Mouse (Mus musculus): ENCODE results near the gene Kcnip1. TPM values are rescaled to one million over a fixed set of nuclear protein-coding genes. Genes with fewer than 3 reads are reported as not detected.

Kcnip1 gene
- polyA plus RNA-seq, 1 experiment from 2014 or later, result 112 TPM

DNA sequence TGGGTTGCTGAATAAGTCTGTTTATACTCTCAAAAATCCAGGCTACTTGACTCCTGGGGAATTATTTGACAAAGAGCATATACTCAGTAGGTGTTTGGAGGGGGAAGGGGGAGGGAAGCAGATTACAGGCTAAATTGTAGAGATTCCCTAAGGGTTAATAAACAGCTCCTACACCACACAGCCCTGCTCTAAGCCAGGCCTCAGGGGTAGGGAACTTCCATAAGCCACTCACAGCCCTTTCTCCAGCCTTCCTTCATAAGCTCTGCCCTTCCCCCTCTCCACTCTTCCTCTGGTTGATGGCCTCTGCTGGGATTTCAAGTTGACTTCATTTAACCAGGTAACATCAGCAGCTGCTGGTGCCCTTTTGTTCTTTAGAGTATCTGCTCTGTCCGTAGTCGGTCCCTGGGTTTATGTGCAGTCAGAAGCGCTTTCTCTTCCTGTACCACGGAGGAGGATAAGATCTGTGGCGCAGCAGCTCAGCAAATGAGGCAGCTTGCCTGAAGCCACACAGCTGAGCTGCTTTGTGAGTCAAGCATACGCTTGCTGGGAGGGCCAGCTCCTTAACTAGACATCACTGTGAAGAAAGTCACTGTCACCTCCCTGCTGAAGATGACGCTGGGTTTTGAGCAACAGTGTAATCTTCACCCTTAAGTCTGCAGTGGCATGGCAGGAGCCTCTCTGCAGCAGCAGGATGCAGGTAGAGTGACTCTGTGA lies 54.2 kb downstream of the Kcnip1 start:
- Histone ChIP-seq H3K27me3 (ENCODE audit: control insufficient read depth, insufficient read depth, low read depth, low read length) (no peaks in the 10 kb centered on the region), H3K9ac (ENCODE audit: low read depth, low read length) (no peak overlapping the region; the same call in 1 of the 2 replicates), H3K27ac (ENCODE audit: low read length) (no peak overlapping the region), H3K4me3 (ENCODE audit: low read depth, low read length) (no peak overlapping the region), H3K4me2 (ENCODE audit: low read length) (no peak overlapping the region), H3K36me3 (ENCODE audit: control insufficient read depth, insufficient read depth, low read length) (no peaks in the 10 kb centered on the region), H3K4me1 (ENCODE audit: control insufficient read depth, insufficient read depth, low read length) (no peaks in the 10 kb centered on the region), H3K9me3 (replicated peaks; ENCODE audit: control insufficient read depth, low read length, poor library complexity, severe bottlenecking) (no peaks in the 10 kb centered on the region)
- WGBS, result 40% methylated on average over 7 of the region's 7 CpGs
- ATAC-seq, result peak; percentile 14; the same call in 1 of the 2 replicates

DNA sequence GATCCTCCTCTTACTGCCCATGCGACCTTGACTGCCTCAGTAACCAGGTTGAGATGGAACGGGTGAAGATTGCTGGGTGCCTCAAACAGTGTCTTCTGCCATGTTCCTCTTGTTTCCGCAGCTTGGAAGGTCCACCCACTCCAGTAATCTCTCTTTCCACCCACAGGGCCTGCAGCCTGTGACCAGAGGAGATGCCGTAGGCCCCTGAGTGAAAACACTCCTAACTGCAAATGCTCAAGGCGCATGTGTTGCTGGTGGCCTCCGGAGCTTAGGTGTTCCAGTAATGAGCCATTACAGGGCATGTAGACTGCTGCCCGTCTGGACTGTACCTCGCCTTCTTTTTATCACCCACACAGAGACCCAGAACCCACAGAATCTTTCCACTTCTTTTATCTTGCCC lies 55.3 kb downstream of the Kcnip1 start:
- H3K9ac ChIP-seq (ENCODE audit: low read depth, low read length), result no peak overlapping the region
- no peaks in the 10 kb centered on the region for H3K9me3 ChIP-seq (replicated peaks; ENCODE audit: control insufficient read depth, low read length, poor library complexity, severe bottlenecking)
- no peak overlapping the region for H3K4me2 ChIP-seq (ENCODE audit: low read length)
- no peaks in the 10 kb centered on the region for H3K27me3 ChIP-seq (ENCODE audit: control insufficient read depth, insufficient read depth, low read depth, low read length)
- H3K4me3 ChIP-seq (ENCODE audit: low read depth, low read length), result no peak overlapping the region
- WGBS, result 92% methylated on average over 8 of the region's 8 CpGs
- H3K36me3 ChIP-seq (ENCODE audit: control insufficient read depth, insufficient read depth, low read length), result no peaks in the 10 kb centered on the region
- ATAC-seq, result no peak
- H3K27ac ChIP-seq (ENCODE audit: low read length), result no peak overlapping the region
- H3K4me1 ChIP-seq (ENCODE audit: control insufficient read depth, insufficient read depth, low read length), result no peaks in the 10 kb centered on the region

DNA sequence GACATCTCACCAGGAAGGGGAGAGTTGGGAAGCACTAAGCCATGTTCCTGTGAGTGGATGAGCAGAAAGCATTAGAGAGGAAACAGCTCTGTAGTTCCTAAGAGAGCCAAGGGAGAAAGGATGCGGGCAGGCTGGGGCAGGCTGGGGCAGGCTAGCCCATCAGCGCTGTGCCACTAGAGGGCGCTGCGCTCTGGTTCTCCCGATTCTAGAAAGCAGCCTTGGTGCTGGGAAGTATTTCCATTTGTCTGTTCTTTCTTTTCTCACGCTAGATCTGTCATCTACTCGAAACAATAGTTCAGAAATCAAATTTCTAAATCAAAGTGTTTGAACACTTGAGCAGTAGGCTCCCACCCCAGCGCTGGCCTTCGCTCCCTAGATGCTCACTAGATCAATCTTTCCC lies 58.7 kb downstream of the Kcnip1 start:
- ATAC-seq, result no peak
- WGBS, result 63% methylated on average over 9 of the region's 9 CpGs
- Histone ChIP-seq H3K4me3 (ENCODE audit: low read depth, low read length) (no peak overlapping the region), H3K9ac (ENCODE audit: low read depth, low read length) (no peak overlapping the region), H3K9me3 (replicated peaks; ENCODE audit: control insufficient read depth, low read length, poor library complexity, severe bottlenecking) (no peaks in the 10 kb centered on the region), H3K27me3 (ENCODE audit: control insufficient read depth, insufficient read depth, low read depth, low read length) (no peaks in the 10 kb centered on the region), H3K27ac (ENCODE audit: low read length) (no peak overlapping the region), H3K36me3 (ENCODE audit: control insufficient read depth, insufficient read depth, low read length) (no peaks in the 10 kb centered on the region), H3K4me1 (ENCODE audit: control insufficient read depth, insufficient read depth, low read length) (no peaks in the 10 kb centered on the region), H3K4me2 (ENCODE audit: low read length) (no peak overlapping the region)

DNA sequence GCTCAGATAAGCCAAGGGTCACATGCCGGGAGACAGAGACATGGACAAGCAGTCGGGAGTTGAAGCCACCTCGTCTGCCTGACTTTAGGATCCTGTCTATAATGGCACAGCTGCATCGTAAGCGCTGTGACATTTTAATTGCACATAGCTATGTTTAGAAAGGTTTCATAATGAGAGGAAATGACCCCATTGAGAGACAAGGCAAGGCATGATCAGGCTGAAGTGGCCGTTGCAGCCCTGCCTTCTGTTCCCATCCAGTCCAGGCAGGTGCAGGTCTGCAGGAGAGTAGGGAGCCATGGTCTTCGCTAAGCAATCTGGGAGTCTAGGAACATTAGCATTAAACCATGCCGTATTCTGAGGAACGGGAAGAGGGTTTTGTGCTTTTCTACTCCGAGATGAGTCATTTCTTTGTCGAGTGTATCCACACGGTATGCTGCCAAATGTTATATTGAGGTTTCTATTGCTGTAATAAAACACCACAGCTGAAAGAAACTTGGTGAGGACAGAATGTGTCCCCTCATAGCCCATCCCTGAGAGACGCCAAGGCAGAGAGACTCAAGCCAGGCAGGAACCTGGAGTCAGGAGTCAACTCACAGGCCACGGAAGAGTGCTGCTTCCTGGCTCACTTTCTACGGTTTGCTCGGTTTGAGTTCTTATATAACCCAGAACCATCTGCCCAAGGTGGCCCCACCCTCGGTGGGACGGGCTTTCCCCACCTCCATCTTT lies 60.4 kb downstream of the Kcnip1 start:
- Histone ChIP-seq H3K27ac (ENCODE audit: low read length) (no peak overlapping the region), H3K36me3 (ENCODE audit: control insufficient read depth, insufficient read depth, low read length) (no peaks in the 10 kb centered on the region), H3K4me1 (ENCODE audit: control insufficient read depth, insufficient read depth, low read length) (no peaks in the 10 kb centered on the region), H3K9me3 (replicated peaks; ENCODE audit: control insufficient read depth, low read length, poor library complexity, severe bottlenecking) (no peaks in the 10 kb centered on the region), H3K4me3 (ENCODE audit: low read depth, low read length) (no peak overlapping the region), H3K27me3 (ENCODE audit: control insufficient read depth, insufficient read depth, low read depth, low read length) (no peaks in the 10 kb centered on the region), H3K9ac (ENCODE audit: low read depth, low read length) (no peak overlapping the region), H3K4me2 (ENCODE audit: low read length) (no peak overlapping the region)
- 73% methylated on average over 18 of the region's 18 CpGs for WGBS
- ATAC-seq, result no peak

DNA sequence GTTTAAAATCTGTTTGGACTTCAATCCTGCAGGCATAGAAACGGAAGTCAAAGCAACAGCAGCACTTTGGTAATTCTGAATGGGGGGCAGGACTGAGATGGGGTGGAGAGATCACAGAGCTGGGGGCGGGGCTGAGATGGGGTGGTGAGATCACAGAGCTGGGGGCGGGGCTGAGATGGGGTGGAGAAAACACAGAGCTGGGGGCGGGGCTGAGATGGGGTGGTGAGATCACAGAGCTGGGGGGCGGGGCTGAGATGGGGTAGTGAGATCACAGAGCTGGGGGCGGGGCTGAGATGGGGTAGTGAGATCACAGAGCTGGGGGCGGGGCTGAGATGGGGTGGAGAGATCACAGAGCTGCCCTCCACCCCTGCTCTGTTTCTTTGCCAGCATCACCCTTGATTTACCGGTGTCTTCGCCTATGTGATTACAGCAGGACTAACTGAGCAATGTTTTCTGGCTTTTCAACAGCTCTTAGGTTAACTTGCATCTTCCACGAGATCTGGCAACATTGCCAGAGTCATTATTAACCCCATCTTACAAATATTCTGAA lies 61.0 kb downstream of the Kcnip1 start:
- no peak overlapping the region for H3K27ac ChIP-seq (ENCODE audit: low read length)
- H3K4me2 ChIP-seq (ENCODE audit: low read length), result no peak overlapping the region
- 14% methylated on average over 8 of the region's 10 CpGs for WGBS
- H3K27me3 ChIP-seq (ENCODE audit: control insufficient read depth, insufficient read depth, low read depth, low read length), result no peaks in the 10 kb centered on the region
- no peaks in the 10 kb centered on the region for H3K4me1 ChIP-seq (ENCODE audit: control insufficient read depth, insufficient read depth, low read length)
- ATAC-seq, result no peak
- H3K9ac ChIP-seq (ENCODE audit: low read depth, low read length), result no peak overlapping the region
- H3K9me3 ChIP-seq (replicated peaks; ENCODE audit: control insufficient read depth, low read length, poor library complexity, severe bottlenecking), result no peaks in the 10 kb centered on the region
- no peaks in the 10 kb centered on the region for H3K36me3 ChIP-seq (ENCODE audit: control insufficient read depth, insufficient read depth, low read length)
- H3K4me3 ChIP-seq (ENCODE audit: low read depth, low read length), result no peak overlapping the region

DNA sequence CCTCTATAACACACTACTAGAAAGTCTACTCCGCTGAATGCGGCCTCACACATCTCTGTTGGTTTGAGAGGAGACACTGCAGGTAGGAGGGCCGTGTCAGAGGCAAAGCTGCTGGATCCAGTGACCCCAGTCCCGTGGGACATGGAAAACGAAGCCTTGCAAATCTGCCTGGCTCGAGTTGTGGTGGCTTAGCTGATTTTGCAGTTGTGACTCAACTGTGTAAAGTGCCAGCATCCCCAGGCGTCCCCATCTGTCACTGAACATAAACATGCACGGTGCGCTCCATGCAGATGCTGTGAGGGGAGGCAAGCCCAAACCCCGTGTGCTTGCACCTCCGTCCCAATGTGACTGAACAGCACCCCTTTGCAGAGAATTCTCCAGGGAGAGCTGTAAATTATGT lies 63.5 kb downstream of the Kcnip1 start:
- H3K27ac ChIP-seq (ENCODE audit: low read length), result no peak overlapping the region
- no peak for ATAC-seq
- H3K27me3 ChIP-seq (ENCODE audit: control insufficient read depth, insufficient read depth, low read depth, low read length), result no peaks in the 10 kb centered on the region
- no peaks in the 10 kb centered on the region for H3K36me3 ChIP-seq (ENCODE audit: control insufficient read depth, insufficient read depth, low read length)
- no peaks in the 10 kb centered on the region for H3K4me1 ChIP-seq (ENCODE audit: control insufficient read depth, insufficient read depth, low read length)
- H3K4me2 ChIP-seq (ENCODE audit: low read length), result no peak overlapping the region
- H3K4me3 ChIP-seq (ENCODE audit: low read depth, low read length), result no peak overlapping the region
- 60% methylated on average over 11 of the region's 11 CpGs for WGBS
- no peaks in the 10 kb centered on the region for H3K9me3 ChIP-seq (replicated peaks; ENCODE audit: control insufficient read depth, low read length, poor library complexity, severe bottlenecking)
- no peak overlapping the region for H3K9ac ChIP-seq (ENCODE audit: low read depth, low read length)

DNA sequence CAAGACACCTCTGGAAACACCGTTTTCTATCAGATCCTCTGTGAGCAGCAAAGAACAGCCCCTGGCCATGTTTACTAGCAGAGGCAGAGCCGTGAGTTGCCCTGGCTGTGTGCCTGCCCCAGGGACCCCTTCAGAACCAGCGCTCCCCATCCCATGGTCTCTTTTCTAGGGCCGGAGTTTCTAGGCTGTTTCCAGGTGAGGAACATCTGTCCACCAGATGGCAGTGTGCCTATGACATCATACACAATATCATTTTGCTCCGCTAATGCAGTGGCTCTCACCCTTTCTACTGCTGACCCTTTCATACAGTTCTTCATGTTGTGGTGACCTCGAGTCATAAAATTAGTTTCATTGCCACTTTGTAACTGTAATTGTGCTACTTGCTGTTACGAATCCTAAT lies 64.3 kb downstream of the Kcnip1 start:
- Histone ChIP-seq H3K36me3 (ENCODE audit: control insufficient read depth, insufficient read depth, low read length) (no peaks in the 10 kb centered on the region), H3K4me3 (ENCODE audit: low read depth, low read length) (no peak overlapping the region), H3K4me1 (ENCODE audit: control insufficient read depth, insufficient read depth, low read length) (no peaks in the 10 kb centered on the region), H3K9ac (ENCODE audit: low read depth, low read length) (no peak overlapping the region), H3K4me2 (ENCODE audit: low read length) (no peak overlapping the region), H3K9me3 (replicated peaks; ENCODE audit: control insufficient read depth, low read length, poor library complexity, severe bottlenecking) (no peaks in the 10 kb centered on the region), H3K27me3 (ENCODE audit: control insufficient read depth, insufficient read depth, low read depth, low read length) (no peaks in the 10 kb centered on the region), H3K27ac (ENCODE audit: low read length) (no peak overlapping the region)
- 44% methylated on average over 7 of the region's 7 CpGs for WGBS
- ATAC-seq, result peak; percentile 59

DNA sequence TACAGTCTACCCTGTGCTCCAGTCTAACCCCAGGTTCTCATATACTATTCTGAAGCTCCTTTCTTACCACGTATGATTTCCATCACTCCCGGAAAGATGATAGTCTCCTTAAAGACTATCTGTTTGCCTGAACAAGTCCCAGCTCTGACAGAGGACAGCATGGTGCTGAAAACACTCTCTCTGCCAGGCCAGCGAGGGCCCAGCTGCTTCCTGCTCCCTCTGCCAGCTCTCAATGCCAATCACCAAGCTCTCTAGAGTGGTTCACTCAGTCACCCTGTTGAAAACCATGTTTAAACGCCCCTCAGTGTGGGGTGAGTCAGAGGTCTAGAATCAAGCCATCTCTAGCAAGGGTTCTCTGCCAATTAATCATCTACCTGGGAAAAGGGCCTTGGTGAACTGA lies 65.1 kb downstream of the Kcnip1 start:
- H3K27ac ChIP-seq (ENCODE audit: low read length), result no peak overlapping the region
- H3K9ac ChIP-seq (ENCODE audit: low read depth, low read length), result no peak overlapping the region
- no peaks in the 10 kb centered on the region for H3K36me3 ChIP-seq (ENCODE audit: control insufficient read depth, insufficient read depth, low read length)
- no peak overlapping the region for H3K4me2 ChIP-seq (ENCODE audit: low read length)
- ATAC-seq, result no peak
- H3K4me1 ChIP-seq (ENCODE audit: control insufficient read depth, insufficient read depth, low read length), result no peaks in the 10 kb centered on the region
- 67% methylated on average over 4 of the region's 4 CpGs for WGBS
- H3K4me3 ChIP-seq (ENCODE audit: low read depth, low read length), result no peak overlapping the region
- H3K27me3 ChIP-seq (ENCODE audit: control insufficient read depth, insufficient read depth, low read depth, low read length), result no peaks in the 10 kb centered on the region
- H3K9me3 ChIP-seq (replicated peaks; ENCODE audit: control insufficient read depth, low read length, poor library complexity, severe bottlenecking), result no peaks in the 10 kb centered on the region

DNA sequence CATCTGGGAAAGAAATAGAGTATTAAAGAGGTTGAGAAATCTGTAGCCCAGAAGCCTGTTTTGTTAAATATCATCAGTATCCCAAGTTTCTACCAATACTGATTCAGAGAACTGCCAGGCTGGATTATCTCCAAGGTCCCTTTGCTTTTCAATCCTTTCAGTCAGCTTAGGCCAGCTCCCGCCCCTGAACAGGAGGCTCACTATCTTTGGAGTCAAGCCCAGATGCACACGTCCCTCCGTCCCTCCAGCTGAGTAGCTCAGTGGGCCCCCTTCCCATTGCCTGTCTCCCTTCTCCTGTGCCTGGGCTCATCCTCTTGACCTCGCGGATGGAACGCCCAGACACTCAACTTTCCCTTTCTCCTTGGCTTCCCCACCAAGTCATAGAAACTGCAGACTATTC lies 65.6 kb downstream of the Kcnip1 start:
- no peak overlapping the region for H3K4me2 ChIP-seq (ENCODE audit: low read length)
- no peak overlapping the region for H3K27ac ChIP-seq (ENCODE audit: low read length)
- H3K36me3 ChIP-seq (ENCODE audit: control insufficient read depth, insufficient read depth, low read length), result no peaks in the 10 kb centered on the region
- no peak overlapping the region for H3K9ac ChIP-seq (ENCODE audit: low read depth, low read length)
- ATAC-seq, result no peak
- H3K27me3 ChIP-seq (ENCODE audit: control insufficient read depth, insufficient read depth, low read depth, low read length), result no peaks in the 10 kb centered on the region
- H3K4me3 ChIP-seq (ENCODE audit: low read depth, low read length), result no peak overlapping the region
- H3K9me3 ChIP-seq (replicated peaks; ENCODE audit: control insufficient read depth, low read length, poor library complexity, severe bottlenecking), result no peaks in the 10 kb centered on the region
- WGBS, result 57% methylated on average over 6 of the region's 6 CpGs
- no peaks in the 10 kb centered on the region for H3K4me1 ChIP-seq (ENCODE audit: control insufficient read depth, insufficient read depth, low read length)
